Mouse (Mus musculus) megakaryocyte, embryonic 14.5 days (primary cell): ENCODE data around the gene Ttbk1. TPM values are rescaled to one million over a fixed set of nuclear protein-coding genes. Genes with fewer than 3 reads are reported as not detected.

Source experiments
- H3K27me3 ChIP-seq: replicated peaks from 2 replicates; pipeline ENCODE3; 2012; ENCODE audit warnings: inconsistent platforms
- H3K36me3 ChIP-seq: replicated peaks from 2 replicates; pipeline ENCODE3; 2012; ENCODE audit warnings: low read length, inconsistent platforms, mixed read lengths
- H3K4me1 ChIP-seq: 2 replicates; pipeline ENCODE4 v1.6.1; 2012; ENCODE audit warnings: inconsistent platforms
- H3K4me3 ChIP-seq: replicated peaks from 2 replicates; pipeline ENCODE3; 2012; ENCODE audit warnings: moderate library complexity, mild to moderate bottlenecking, inconsistent platforms
- H3K9me3 ChIP-seq: 2 replicates; pipeline ENCODE4 v1.6.1; 2012; ENCODE audit warnings: inconsistent platforms
- FLI1 ChIP-seq: IDR thresholded peaks from 2 replicates; pipeline ENCODE4 v1.6.1; 2012; ENCODE audit warnings: low read length, inconsistent platforms, mixed read lengths
- GATA1 ChIP-seq: IDR thresholded peaks from 3 replicates; pipeline ENCODE4 v1.6.1; 2012; ENCODE audit warnings: mixed read lengths, low read length, inconsistent platforms, borderline replicate concordance
- polyA plus RNA-seq: library from polyadenylated mRNA; stranded (reverse); fragments of >175 nt; gene quantifications from 2 replicates; pipeline ENCODE4 v1.2.3, GENCODE M21; 2012; ENCODE audit warnings: low replicate concordance; ENCODE audit not compliant: insufficient read depth

Gene Ttbk1
- polyA plus RNA-seq, 1 experiment = 0.06 TPM

DNA sequence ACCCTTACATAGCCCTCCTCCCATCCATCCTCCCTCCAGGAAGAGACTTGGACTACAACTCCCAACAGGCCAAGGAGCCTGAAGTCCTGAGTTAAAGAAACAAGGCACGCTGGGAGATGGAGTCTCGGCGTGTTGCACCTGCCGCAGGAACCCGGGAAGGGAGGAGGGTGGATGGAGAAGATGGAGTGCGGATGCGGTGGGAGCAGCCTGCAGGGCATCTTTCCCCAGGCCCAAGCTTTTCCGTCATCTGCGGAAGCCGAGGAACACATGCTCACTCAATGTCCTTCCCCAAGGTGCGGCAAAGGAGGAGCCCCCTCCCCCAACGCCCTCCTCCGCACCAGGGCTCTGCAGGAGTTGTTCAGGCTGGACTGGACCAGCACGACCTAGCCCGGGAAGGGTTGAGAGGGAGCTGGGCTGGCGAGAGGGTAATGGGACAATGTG, 3.9 kb downstream of the Ttbk1 start:
- Histone ChIP-seq H3K9me3 (no peaks in the 10 kb centered on the region), H3K27me3 (peaks cover 96% of the 10 kb centered on the region), H3K4me1 (peaks cover 24% of the 10 kb centered on the region), H3K4me3 (peak overlapping the region; percentile 88), H3K36me3 (no peaks in the 10 kb centered on the region)
- TF ChIP-seq FLI1 = no peak
- TF ChIP-seq GATA1 = no peak

DNA sequence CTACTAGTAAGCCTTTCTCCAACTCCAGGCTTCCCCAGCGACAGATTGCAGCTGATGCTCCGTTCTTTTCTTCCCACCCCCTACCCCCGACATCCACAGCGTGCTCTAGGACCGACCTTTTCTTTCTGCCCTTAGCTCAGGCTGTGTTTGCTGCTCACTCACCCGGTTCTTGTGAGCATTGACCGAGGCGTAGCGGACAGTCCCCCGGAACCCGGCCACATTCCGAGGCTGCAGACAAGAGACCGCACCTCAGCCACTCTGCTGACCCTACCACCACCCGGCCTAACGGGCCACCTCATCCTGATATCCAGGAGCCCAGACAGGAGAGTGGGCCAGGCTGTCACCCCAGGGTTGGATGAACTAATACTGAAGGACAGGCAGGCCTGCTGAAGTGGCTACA, 10.2 kb downstream of the Ttbk1 start:
- peaks cover 83% of the 10 kb centered on the region for H3K27me3 ChIP-seq
- no peaks in the 10 kb centered on the region for H3K36me3 ChIP-seq
- H3K4me3 ChIP-seq = no peak overlapping the region
- no peak for TF ChIP-seq GATA1
- TF ChIP-seq FLI1 = no peak
- no peaks in the 10 kb centered on the region for H3K9me3 ChIP-seq
- no peaks in the 10 kb centered on the region for H3K4me1 ChIP-seq

DNA sequence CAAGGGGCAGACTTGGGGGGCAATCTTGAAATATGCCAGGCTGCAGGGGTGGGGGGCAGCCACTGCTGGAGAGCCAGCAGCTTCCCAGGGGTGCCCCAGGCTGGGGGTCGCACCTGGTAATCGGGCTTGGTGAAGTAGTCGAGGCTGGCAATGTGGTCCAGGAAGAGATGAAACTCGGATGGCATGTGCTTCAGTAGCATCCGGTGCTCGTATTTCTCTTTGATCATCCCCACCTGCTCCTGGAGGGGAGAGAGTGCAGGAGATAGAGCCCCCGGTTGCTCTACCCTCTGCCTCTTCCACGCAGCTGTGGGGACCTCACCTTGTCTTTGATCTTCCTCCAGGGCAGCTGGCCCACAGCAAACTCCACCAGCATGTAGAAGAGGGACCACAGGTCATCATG, 10.9 kb downstream of the Ttbk1 start:
- peaks cover 82% of the 10 kb centered on the region for H3K27me3 ChIP-seq
- no peaks in the 10 kb centered on the region for H3K36me3 ChIP-seq
- TF ChIP-seq GATA1 = no peak
- no peak for TF ChIP-seq FLI1
- no peaks in the 10 kb centered on the region for H3K4me1 ChIP-seq
- no peak overlapping the region for H3K4me3 ChIP-seq
- no peaks in the 10 kb centered on the region for H3K9me3 ChIP-seq

DNA sequence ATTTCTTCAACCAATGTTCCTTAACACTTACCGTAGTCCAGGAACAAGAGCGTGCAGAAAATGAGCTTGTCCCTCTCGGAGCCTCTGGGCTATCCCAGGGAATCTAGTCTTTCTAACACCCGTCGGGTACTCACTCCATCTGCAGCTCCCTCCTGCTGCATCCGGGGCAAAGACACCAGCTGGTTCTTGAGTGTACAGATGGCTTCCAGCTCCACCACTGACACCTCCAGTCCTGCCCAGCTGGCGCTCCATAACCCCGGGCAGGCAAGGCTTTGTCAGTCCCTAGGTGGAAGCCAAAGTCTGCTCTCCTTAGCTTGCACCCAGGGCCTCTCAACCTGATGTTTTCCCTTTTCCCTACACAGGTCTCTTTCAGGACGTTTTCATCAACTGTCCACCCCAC, 19.6 kb downstream of the Ttbk1 start:
- no peaks in the 10 kb centered on the region for H3K9me3 ChIP-seq
- peaks cover 85% of the 10 kb centered on the region for H3K27me3 ChIP-seq
- TF ChIP-seq FLI1 = no peak
- no peak for TF ChIP-seq GATA1
- H3K4me3 ChIP-seq = no peak overlapping the region
- H3K36me3 ChIP-seq = no peaks in the 10 kb centered on the region
- H3K4me1 ChIP-seq = peaks cover 7% of the 10 kb centered on the region

DNA sequence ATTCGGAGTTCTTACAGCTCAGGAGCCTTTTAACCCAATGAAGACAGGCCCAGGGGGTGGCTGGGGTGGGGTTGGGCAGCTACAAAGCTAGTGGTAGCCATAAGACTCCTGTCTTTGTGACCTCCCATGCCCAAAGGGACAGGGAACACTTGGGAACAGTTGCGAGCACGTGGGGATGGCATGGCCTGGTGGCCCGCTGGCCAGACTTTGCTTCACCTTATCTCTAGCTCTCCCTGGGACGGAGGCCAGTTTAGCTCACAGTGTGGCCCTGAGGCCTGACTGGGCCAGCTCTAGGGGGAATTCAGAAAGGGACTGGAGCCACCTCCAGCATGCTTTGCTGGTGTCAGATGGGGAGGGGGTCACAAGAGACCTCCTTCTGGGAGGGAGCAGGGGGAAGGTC, 25.2 kb downstream of the Ttbk1 start:
- no peak for TF ChIP-seq FLI1
- no peak for TF ChIP-seq GATA1

DNA sequence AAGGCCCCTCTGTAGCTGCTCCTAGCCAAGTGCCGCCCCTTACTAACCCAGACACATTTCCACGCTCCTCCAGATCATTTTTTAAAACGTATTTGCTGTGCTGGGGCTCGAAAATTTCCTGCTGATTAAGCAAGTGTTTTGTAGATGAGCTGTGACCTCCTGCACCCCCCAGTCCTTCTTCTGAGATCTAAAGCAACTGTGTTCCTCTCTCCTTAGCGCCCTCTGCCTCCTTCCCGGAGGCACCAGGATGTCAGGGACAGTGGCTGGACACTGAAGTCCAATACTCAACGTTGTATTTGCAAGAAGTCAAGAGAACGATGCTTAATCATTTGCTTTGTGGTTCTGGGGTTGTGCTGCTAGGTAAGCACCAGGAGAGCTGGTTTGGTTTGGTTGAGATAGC, 26.1 kb downstream of the Ttbk1 start:
- Histone ChIP-seq H3K4me1 (peaks cover 21% of the 10 kb centered on the region), H3K27me3 (peaks cover 91% of the 10 kb centered on the region), H3K9me3 (peaks cover 2% of the 10 kb centered on the region; the same call in 1 of the 2 replicates), H3K4me3 (no peak overlapping the region), H3K36me3 (no peaks in the 10 kb centered on the region)
- TF ChIP-seq GATA1 = no peak
- no peak for TF ChIP-seq FLI1

More for the DNA sequence above, 25.2 kb downstream of the Ttbk1 start:
- peaks cover 92% of the 10 kb centered on the region for H3K27me3 ChIP-seq
- no peaks in the 10 kb centered on the region for H3K36me3 ChIP-seq
- no peak overlapping the region for H3K4me3 ChIP-seq
- peaks cover 20% of the 10 kb centered on the region for H3K4me1 ChIP-seq
- no peaks in the 10 kb centered on the region for H3K9me3 ChIP-seq

DNA sequence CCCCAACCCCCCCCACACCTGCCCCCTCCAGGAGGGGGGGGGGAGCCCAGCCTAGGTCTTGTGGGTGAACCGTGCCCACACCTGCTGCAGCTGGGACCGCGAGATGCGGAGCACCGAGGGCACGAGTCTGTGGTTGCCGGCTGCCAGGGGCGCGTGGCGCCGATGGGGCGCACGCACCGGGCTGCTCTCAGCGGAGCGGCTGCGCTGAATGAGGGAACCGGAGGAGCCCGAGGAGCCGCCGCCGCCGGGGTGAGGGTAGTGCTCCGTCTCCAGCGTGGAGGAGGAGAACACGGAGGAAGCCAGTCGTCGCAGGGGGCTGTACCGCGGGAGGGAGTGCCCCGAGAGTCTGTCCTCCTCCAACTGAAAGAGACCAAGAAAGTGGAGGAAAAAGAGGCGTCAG, 26.8 kb downstream of the Ttbk1 start:
- H3K9me3 ChIP-seq = peaks cover 2% of the 10 kb centered on the region; the same call in 1 of the 2 replicates
- no peak for TF ChIP-seq FLI1
- TF ChIP-seq GATA1 = no peak
- H3K4me3 ChIP-seq = peak overlapping the region; percentile 85
- H3K4me1 ChIP-seq = peaks cover 22% of the 10 kb centered on the region
- no peaks in the 10 kb centered on the region for H3K36me3 ChIP-seq
- H3K27me3 ChIP-seq = peaks cover 91% of the 10 kb centered on the region

DNA sequence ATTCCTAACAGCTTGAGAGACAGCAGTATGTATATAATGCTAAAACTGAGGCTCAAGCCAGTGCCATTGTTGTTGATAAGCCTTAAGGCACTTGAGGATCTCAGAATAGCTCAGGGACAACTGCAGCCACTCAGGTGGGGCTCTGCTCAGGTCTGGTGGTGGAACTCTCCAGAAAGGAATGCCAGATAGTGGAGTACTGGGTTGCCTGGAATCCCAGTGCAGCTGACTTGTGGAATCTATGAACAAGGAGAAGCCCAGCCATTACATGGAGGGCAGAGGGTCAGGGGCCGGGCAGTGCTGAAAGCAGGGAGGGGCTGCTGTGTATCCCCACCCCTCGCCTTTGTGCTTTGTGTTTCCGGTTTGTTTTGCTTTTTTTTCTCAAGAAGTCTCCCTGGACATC, 29.0 kb downstream of the Ttbk1 start:
- Histone ChIP-seq H3K9me3 (peaks cover 2% of the 10 kb centered on the region; the same call in 1 of the 2 replicates), H3K4me1 (peaks cover 39% of the 10 kb centered on the region), H3K36me3 (no peaks in the 10 kb centered on the region), H3K27me3 (peaks cover 96% of the 10 kb centered on the region), H3K4me3 (no peak overlapping the region)
- TF ChIP-seq GATA1 (no peak), FLI1 (no peak)

DNA sequence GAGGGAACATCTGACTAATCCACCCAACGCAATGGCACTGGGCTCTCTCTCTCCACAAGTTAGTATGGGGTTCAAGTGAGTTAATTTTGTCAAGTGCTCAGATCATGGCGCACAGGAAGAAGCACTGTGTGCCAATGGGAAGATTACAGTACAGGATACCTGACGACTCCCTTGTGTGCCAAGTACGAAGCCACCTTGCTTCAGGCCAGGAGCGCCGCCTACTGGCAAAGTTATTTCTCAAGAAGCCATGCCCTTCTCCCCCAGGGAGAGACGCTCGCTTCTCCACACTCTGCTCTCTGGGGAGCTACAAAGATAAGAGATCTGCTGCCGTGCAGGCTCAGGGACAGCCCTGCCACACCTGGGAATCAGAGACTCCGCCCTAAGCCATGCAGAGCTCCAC, 29.7 kb downstream of the Ttbk1 start:
- H3K4me3 ChIP-seq = no peak overlapping the region
- H3K27me3 ChIP-seq = peaks cover 96% of the 10 kb centered on the region
- H3K9me3 ChIP-seq = peaks cover 2% of the 10 kb centered on the region; the same call in 1 of the 2 replicates
- H3K4me1 ChIP-seq = peaks cover 44% of the 10 kb centered on the region
- TF ChIP-seq GATA1 (no peak), FLI1 (no peak)
- no peaks in the 10 kb centered on the region for H3K36me3 ChIP-seq

DNA sequence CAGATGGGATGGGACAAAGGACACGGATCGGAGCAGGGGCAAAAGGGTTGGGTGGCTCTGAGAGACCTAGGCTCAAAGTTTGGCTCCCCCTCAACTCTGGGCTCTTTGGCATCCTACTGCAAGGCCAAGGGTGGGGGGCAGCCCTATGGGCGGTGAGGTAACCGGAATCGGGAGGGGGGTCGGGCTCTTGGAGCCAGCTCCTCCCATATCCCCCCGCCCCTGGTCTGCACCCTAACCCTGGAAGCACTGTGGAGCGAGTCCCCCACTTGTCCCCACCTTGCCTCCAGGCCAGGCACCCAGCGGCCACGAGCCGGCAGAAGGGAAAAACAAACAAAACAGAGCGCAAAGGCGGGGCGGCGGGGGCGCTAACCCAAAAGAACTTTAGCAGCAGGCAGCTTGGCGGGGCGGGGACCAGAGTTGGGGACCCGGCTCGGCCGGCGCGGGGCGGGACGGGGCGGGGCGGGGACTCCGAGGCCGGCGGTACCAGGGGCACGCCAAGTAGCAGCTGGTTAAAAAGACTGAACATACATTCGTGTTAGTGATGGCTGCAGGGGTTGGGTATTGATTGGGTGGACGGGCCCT, 32.3 kb downstream of the Ttbk1 start:
- H3K4me3 ChIP-seq = peak overlapping the region; percentile 24
- peaks cover 32% of the 10 kb centered on the region for H3K4me1 ChIP-seq
- peaks cover 92% of the 10 kb centered on the region for H3K27me3 ChIP-seq
- peaks cover 9% of the 10 kb centered on the region for H3K9me3 ChIP-seq
- H3K36me3 ChIP-seq = no peaks in the 10 kb centered on the region
- TF ChIP-seq FLI1 (no peak), GATA1 (no peak)
